Mouse (Mus musculus) activated CD4-positive, CD25-positive, alpha-beta regulatory T cell, adult 4 months (primary cell): Measurements from ENCODE around the gene Arhgap22. TPM values are rescaled to one million over a fixed set of nuclear protein-coding genes. Genes with fewer than 3 reads are reported as not detected.

ENCODE experiments used
- ATAC-seq: one replicate; pipeline ENCODE4 v1.8.0; 2017
- polyA plus RNA-seq, 2 experiments: library from polyadenylated mRNA; unstranded; fragments of 100-300 nt; shearing (Covaris generic); gene quantifications; one replicate each; pipeline ENCODE4 v1.2.1; 2017

Arhgap22 gene
- polyA plus RNA-seq, 2 experiments from 2014 or later, result 0.30 TPM; not detected in 1

DNA sequence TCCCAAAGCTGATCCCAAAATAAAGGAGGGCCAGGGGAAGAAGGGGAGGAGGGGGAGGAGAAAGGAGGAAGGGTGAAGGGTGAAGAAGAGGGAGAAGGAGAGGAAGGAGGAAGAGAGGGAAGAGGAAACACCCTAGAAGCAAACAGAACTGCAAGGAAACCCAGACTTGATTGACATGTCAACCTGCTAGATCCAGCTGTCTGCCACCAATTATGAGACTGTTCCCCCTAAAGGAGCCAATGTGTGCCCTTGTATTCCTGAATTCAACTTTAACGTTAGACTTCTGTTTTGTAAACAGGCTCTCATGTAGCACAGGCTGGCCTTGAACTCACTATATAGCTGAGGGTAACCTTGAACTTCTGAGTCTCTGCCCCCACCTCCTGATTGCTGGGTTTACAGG is 1.3 kb downstream of the Arhgap22 start:
- ATAC-seq, result no peak

DNA sequence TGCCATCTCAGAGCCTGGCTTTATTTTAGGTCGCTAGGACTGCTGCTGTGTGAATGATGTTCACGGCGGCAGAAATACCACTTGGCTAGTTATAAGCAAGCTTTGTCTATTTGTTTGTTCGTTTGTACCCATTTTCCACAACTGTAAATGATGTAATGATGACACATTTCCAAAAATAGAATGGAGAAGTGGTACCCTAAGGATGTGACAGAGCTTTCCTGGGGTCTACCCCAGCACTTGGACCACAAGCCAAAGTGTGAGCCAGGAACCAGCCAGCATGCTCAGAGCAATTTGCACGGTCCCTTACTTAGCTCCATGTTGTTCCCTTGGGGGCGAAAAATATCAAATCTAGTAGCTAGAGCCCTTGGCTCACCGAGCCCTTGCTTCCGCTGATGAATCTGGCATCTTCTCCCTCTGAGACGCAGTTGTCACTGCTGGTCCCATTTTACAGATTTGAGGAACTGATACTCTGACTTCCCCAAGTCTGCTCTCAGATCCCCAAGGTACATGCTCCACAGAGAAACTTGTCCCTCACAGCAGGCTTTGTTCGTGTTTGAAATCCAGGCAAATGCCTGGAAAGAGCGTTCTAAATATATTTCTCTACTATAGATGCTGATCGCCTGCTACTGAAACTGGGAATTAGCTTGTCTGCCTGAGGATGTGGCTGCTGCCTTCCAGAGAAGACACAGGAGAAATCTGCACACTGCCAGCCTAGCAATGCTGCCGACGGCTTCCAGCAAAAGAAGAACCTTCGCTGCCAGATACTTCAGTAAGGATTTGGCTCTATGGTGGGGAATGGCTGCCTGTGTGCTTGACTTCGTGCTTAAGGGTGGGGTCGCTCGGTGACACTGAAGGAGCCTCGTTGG is 2.8 kb downstream of the Arhgap22 start:
- no peak for ATAC-seq

DNA sequence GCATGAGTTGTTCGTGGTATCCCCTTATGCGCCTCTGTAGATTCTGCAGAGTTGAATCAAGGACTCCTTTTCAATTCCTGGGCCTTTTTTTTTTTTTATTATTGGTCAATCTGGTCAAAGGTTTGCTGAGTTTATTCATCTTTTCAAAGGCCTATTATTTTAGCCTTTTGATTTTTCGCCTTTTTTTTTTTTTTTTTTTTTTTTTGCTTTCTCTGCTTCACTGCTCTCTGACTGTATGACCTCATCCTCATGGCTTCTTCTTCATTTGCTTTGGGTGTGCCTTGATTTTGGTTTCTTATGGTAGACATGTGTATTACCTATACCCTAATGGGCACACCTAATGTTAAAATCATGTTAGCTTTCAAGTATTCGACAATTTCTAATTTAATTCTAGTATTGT is 11.4 kb downstream of the Arhgap22 start:
- no peak for ATAC-seq

DNA sequence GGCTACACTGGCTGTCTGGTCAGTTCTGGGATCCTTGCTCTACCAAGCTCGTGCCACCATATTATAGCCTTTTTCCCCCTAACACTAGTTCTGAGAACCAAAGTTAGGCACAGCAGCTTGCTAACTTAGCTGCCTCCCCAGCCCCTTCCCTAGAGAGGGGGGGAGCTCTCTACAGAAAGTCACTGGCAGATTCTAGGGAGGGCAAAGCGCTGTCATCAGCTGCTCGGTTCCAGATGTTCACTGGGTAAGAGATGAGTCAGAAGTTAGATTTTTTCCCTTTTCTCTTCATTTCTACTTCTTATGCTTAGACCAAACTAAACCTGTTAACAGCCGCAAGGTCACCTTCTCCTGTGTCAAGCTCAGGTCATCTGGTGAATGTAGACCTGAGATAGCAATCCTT is 16.8 kb downstream of the Arhgap22 start:
- ATAC-seq, result no peak

DNA sequence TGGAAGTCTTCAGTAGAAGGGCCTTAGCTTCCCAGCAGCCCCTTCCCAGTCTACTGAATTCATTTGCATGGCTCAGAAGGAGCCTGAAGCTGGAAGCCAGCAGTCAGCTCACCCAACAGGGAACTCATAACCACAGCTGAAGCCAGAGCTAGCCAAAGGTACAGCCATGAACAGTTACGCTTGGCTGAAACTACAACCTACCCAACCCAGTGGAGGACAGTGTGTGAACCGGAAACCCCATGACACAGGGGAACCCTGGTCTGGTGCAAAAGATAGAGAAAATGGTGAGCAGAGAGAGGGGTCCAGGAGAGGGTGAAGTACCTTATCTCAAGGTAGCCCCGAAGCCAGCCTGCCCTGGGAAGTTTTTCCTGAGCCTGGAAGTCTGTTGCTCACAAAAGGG is 17.5 kb downstream of the Arhgap22 start:
- ATAC-seq, result no peak

DNA sequence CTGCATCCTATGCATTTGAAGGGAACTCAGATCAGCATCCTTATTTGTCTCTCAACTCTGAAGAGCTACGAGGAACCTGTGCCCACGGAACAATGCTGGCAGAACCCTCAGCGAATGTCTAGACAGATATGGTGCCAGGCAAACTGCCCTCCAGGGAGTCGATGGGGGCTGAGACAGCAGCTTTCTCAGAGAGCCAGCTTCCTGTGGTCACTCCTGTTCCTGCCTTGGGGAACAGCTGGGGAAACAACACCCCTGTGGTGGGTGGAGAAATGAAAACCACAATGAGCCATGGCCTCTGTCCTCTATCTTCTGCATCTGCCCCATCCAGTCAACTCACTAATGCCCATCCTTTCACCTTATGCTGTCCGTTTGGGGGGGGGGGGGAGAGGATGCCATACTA is 18.2 kb downstream of the Arhgap22 start:
- no peak for ATAC-seq

DNA sequence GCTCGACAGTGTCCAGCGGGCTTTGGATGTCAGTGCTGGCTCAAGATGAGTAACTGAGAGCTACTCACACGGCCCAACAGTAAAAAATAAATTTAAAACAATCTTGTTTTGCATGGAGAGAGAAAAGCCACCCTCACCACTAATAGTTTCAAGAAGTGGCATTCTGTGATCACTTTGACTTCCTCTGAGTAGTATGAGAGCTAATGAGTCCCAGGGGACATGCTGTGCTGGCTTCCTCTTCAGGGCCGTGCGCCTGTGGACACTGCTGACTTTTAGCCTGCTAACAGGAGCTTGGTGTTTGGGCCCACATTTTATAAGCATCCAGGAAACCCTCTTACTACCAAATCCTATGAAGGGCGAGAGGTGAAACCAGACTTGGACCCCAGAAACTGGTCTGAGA is 21.8 kb downstream of the Arhgap22 start:
- no peak for ATAC-seq

DNA sequence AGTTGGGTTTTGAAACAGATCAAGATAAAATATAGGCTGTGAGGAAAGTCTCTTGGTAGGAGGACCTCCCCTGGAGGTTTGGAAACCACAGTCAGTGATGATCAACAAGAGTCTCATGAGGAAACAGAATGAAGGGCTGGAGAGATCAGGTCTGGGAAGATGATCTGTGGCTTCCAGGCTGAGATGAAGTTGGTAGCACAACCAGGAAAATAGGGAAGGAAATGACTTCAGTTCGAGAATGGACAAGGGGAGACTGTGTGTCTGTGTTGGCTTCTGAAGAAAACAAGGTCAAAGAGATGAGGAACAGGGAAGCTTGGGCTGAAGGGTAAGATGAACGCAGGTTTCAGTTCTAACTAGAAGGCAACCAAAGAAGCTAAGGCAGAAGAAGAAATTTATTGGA is 26.6 kb downstream of the Arhgap22 start:
- no peak for ATAC-seq

DNA sequence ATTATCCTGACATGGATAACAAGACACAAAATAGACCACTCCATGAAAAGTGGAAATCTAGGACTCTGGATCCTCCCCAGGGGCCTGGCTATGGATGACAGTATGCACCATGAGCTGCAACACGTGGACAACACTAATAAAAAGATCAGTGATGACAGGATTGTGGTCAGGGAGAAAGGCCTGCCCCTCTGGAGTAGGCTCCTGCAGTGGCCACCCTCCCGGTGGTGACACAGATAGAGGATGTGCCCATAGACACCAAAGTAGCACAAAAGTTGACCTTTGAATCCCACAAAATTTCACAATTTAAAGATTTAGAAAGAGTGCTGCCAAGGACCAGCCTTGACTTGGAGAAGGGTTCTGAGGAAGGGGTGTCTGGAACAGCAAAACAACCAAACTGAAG is 29.4 kb downstream of the Arhgap22 start:
- ATAC-seq, result no peak

DNA sequence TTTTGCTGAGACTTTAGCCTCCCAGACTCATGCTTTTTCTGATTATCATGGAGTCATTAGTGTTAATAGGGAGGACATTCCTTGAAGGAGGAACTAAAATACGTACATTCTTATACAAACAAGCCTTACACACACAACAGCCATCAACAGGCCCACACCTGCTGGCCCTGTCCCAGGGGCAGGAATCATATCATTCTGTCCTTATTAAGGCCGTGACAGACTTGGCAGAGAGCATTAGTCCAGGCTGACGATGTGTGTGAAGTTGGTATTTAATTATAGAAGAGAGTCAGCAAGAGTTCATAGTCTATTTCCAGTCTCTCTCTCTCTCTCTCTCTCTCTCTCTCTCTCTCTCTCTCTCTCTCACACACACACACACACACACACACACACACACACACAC is 30.7 kb downstream of the Arhgap22 start:
- ATAC-seq, result no peak

DNA sequence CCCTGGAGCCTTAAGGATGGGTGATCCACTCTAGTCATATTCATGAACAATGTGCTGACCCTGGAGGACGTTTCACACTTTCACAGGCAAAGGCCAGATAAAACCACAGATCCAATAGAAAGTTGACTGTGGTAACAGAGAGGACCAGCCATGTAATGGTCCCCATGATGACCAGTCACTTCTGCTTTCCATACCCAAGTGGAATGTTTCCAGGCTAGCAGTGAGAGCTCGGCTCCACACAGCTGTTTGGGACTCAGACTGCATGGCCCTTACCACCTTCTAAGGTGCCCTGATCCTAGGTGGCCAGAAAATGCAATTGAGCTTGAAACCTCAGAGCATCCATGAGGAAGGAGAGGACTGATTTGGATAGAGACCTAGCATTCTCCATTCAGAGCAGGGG is 31.1 kb downstream of the Arhgap22 start:
- no peak for ATAC-seq

DNA sequence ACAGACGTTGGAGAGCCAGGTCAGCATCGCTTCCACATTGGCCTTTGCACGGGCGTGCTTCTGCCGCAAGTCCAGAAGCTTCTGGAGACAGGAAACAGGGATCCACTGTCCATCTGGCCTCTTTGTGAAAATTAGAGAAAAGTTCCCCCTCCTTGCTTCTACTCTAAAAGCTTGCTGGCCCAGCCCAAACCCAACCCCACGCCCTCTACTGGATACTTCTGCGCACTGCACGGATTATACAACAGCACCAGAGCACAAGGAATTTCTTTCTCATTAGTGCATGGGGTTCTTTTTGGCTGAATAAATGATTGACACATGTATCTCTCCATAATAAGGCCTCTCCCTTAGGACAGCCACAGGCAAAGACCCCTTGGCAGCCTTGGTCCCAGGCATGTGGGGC is 32.6 kb downstream of the Arhgap22 start:
- no peak for ATAC-seq

DNA sequence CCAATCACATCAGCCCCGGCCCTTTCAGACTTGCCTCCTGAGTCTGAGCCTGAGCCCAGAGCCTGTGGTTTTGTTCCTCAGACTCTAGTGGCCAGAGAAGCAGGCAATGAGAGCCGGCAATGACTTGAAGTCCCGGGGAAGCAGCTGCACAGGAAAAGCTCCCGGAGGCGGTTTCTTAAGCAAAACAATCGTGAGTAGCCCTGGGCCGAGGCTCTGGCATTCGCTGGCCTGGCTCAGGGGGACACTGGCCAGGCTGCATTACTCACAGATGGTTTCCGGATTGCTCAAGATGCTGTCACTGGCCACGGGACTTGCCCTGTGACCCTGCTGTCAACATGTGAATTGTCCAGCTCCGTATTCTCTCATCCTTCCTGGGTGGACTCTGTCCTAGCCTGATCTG is 33.8 kb downstream of the Arhgap22 start:
- no peak for ATAC-seq

DNA sequence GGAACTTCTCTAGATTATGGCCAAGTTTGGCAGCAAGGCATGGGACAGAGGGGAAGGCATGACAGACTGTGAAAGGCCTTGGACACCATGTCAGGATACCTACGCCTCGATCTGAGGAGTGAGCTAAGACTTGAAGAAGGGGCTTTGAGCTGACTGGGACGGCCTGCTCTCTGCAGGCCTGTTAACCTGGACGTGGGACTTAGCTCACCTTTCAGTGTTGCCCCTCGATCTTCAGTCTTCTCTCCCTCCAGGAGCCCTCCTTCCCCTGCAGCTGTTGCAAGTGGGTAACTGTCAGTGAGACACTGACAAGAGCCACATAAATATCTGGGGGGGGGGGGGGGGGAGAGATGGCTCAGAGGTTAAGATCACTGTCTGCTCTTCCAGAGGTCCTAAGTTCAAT is 34.9 kb downstream of the Arhgap22 start:
- ATAC-seq, result no peak

DNA sequence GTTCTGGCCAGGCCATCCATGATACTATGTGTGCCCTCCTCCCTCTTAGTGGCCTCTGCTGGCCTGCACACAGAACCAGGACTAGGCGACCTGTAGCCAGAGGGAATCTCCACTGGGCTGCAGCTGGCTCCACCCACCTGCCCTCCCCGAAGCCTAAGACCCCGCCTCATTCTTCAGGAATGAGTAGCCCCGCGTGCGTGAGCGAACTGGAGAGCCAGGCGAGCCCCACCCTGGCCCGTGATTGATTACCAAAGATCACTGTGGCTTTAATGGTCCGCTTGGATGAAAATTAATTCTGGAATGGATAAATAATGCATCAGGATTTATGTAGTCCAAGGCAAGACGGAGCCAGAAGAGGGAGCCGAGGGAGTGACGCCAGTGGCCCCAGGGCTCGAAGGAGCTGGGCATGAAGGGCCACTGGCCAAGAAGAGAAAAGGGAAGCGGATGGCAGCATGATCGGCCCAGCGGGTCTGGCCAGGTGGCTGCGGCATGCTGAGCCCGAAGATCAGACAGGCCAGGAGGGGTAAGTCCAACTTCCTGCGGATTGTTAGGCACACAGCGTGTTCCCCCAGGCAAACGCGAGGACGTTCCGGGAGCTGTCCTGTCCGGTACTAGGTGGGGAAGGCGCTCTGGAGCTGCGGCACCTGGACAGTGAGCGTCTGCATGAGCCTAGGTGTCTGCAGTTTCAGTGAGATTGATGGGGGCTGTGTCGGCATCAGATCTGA is 36.6 kb downstream of the Arhgap22 start:
- no peak for ATAC-seq

DNA sequence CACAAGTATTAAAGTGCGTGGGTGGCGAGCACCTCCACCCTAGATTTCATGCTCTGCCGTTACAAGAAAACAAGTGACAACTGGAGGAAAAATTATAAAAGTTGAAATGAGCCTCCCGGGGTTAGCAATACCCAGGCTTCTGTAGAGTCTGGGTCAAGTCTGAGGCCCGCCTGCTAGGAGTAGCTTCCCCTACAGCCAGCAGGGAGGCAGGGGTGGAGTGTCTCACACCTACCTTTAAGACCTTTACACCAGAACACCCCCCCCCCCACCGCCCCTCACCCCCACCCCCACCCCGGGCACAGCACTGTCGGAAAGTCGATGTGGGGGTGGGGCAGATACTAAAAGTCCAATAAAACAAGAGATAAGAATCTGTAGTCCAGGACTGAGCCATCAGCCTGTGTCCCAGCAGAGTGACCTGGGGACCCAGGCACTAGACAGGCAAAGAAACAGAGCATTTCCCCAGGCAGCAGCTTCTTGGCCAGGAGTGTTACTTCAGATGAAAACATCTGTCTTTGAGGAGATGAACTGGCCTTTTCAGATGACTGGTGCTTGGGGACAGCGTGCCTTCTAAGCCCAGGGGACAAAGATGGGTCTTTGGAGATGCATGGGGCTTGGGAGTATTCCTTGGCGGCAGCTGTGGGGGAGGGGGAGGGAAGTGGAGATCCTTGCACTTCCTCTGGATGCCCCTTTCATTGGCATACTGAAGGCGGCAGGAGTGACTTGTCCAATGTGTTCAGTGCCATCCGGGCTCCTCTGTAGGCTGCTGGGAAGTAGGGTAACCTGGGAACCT is 37.3 kb downstream of the Arhgap22 start:
- no peak for ATAC-seq

DNA sequence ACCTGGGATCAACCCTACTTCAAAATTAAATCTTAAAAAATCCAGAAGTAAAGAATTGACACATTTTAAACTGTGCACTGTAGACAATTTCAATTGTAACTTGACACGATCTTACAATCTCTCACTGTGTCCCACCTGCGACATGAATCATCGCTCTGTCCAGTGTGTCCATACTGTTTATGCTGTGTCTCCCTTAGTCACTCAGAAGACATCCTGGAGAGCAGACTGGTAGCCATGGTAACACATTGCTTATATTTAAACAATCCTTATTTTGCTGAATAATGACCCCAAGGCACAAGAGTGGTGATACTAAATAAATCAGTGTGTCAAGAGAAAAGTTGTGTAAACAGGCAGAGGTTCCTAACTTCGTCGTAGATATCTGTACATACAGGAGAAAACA is 44.4 kb downstream of the Arhgap22 start:
- ATAC-seq, result no peak

DNA sequence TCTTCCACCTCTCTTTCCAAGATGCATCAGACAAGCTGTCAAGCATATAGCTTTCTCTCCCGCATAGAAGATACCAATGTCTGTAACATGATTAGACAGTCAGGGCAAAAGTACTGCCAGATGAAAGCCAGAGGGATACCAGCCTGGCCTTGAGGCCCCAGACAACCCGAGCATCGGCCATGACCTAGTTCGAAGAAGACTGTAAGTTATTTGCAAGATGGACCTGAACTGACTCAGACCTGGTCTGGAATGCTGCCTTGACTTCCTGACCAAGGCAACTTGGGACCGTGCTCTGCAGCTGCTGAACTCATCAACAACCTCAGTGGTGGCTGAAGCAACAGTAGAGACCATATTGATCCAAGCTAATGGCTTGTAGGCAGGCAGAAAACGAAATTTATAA is 46.3 kb downstream of the Arhgap22 start:
- ATAC-seq, result no peak

DNA sequence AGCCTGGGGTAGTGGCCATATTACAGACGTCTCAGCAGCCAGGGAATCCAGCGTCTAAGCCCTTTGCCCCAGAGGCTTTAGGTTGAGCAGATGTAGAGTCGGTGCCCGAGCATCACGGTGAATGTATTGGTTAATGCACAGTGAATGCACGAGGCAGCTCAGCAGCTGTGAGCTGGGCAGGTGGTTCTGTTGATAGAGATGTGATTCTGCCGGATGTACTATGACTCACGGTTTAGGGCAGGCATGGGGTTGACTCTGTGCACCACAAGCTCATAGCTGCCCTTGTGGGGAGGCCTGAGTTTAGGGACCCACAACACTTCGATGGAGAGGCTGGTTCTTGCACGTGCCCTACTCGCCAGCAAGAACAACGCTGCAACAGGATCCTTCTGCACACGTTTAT is 51.0 kb downstream of the Arhgap22 start:
- no peak for ATAC-seq

DNA sequence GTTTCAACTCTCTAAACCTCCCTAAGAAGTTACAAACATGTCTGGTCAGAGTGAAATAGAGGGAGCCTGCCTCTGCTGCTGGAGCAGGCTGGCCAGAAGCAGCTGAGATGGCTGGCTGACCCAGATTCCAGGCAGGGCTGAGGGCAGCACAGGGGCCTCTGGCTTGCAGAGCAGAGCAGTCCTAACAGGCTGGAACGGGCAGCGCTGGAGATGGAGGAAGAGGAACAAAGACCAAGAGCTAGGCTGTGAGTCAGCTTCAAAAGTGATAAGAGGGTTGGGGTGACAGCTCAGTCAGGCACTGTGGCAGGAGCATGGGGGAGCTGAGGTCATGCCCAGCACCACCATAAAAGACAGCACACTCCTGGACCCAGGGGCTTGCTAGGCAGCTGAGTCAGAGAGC is 62.4 kb downstream of the Arhgap22 start:
- no peak for ATAC-seq

DNA sequence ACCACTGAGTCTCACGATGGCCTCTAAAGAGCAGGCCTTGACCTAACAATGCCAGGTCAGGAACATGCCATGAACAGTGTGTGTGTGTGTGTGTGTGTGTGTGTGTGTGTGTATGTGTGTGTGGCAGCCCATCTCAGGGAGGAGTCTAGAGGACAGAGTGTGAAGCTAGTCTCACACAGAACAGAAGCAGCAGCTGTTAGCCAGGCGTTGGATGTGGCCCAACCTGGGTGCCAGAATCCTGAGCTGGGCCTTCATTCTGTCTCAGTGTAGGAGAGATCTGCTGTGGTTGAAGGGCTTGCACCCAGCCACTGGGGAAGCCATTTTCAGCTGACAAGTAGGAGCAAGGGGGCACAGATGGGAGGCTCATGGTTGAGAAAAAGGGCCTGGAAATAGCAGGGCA is 64.5 kb downstream of the Arhgap22 start:
- ATAC-seq, result no peak

DNA sequence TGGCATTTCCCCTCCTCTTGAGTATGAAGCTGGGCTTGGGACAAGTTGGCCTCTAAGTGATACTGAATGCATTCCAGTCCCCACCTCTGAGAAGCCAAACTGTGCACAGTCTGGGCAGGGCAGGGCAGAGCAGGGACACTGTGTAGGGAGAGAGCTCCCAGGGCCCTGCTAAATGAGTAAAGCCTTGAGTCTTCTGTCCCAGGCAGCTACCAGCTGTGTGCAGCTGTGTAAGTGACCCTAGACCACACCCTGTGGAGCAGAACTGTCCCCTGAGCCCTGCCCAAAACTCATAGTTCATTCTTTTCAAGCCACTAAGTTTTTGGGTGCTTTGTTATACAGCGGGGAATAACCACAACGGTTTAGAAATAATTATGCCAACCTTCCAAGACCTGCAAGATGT is 67.1 kb downstream of the Arhgap22 start:
- ATAC-seq, result no peak

DNA sequence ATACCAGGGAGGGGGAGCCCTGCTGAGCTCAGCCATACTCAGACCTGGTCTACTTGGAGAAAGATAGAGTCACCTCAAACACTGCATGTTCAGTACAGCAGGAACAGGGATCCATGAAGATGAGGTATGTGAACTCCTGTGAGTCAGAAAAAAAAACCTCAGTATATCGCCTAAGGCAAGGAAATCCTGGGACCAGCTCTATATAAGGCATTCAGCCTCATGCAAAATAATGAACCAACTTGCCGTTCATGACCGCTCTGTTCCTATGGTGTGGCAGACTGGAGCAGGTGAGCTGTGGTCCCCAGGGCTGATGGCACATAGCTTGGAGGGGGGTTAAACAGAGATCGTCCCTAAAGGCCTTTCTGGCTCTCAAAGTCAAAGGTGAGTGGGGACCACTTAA is 68.6 kb downstream of the Arhgap22 start:
- no peak for ATAC-seq

DNA sequence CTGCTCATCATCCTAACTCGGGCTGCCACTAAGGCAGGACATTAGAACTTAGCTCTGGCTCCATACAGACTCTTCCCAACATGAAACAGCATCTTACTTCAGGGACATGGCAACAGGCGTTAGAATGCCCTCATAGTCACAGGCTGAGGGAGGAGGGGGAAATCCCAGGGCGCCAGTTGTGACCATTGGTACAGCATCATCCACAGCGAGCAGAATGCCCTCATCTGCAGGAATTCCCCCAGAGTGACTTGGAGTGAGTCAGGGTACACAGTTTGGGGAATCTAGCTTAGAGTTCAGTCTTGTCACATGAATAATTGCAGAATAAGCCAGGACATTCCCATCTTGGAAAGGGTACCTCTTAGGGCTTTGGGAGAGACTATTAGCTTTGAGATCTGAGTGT is 74.1 kb downstream of the Arhgap22 start:
- no peak for ATAC-seq
